Mouse (Mus musculus): Measurements from ENCODE around the gene Ect2. TPM values are rescaled to one million over a fixed set of nuclear protein-coding genes. Genes with fewer than 3 reads are reported as not detected.

Gene Ect2
- polyA plus RNA-seq (2012; rRNA removed) = 0.49 and 0.65 TPM in 2 replicates

- H3K27ac ChIP-seq (ENCODE audit: insufficient read depth, low read length) = no peak within 1 kb of the TSS
- WGBS = 1% methylated on average over 37 of the region's 37 CpGs
- no peaks in the 10 kb centered on the region for H3K4me1 ChIP-seq (ENCODE audit: control insufficient read depth, insufficient read depth, low read length)
- peak within 1 kb of the TSS; percentile 69 for H3K4me3 ChIP-seq (replicated peaks; ENCODE audit: insufficient read depth, low read depth, low read length)
- no peaks in the 10 kb centered on the region for H3K27me3 ChIP-seq (ENCODE audit: control insufficient read depth, insufficient read depth, low read length)
- peak; percentile 99 for DNase-seq
- TF ChIP-seq CTCF (IDR thresholded peaks at IDR 0.05; ENCODE audit: borderline replicate concordance, insufficient read depth, low read depth, low read length) (no peak), POLR2A (IDR thresholded peaks at IDR 0.05; ENCODE audit: borderline replicate concordance, insufficient read depth, low read length) (peak; percentile 68; the same call in 1 of the 2 replicates)
These were observed at the start of gene Ect2 for GRCm38 (mm10) chr3:27153701-27154209. Ect2 (minus strand) TSS chr3:27153878.

GRCm38 (mm10) chr3:27201728-27202411 is 48.2 kb upstream of the Ect2 start:
- H3K27ac ChIP-seq (ENCODE audit: insufficient read depth, low read length) = no peak overlapping the region
- TF ChIP-seq CTCF (IDR thresholded peaks at IDR 0.05; ENCODE audit: borderline replicate concordance, insufficient read depth, low read depth, low read length) = no peak
- TF ChIP-seq POLR2A (IDR thresholded peaks at IDR 0.05; ENCODE audit: borderline replicate concordance, insufficient read depth, low read length) = no peak
- peaks cover 4% of the 10 kb centered on the region; the same call in 1 of the 2 replicates for H3K4me1 ChIP-seq (ENCODE audit: control insufficient read depth, insufficient read depth, low read length)
- no peak overlapping the region for H3K4me3 ChIP-seq (replicated peaks; ENCODE audit: insufficient read depth, low read depth, low read length)
- no peaks in the 10 kb centered on the region for H3K27me3 ChIP-seq (ENCODE audit: control insufficient read depth, insufficient read depth, low read length)
- 90% methylated on average over 5 of the region's 5 CpGs for WGBS
- DNase-seq = no peak

GRCm38 (mm10) chr3:27199120-27199519 is 45.4 kb upstream of the Ect2 start:
- TF ChIP-seq POLR2A (IDR thresholded peaks at IDR 0.05; ENCODE audit: borderline replicate concordance, insufficient read depth, low read length) (no peak), CTCF (IDR thresholded peaks at IDR 0.05; ENCODE audit: borderline replicate concordance, insufficient read depth, low read depth, low read length) (no peak)
- Histone ChIP-seq H3K4me1 (ENCODE audit: control insufficient read depth, insufficient read depth, low read length) (no peaks in the 10 kb centered on the region), H3K4me3 (replicated peaks; ENCODE audit: insufficient read depth, low read depth, low read length) (no peak overlapping the region), H3K27ac (ENCODE audit: insufficient read depth, low read length) (no peak overlapping the region), H3K27me3 (ENCODE audit: control insufficient read depth, insufficient read depth, low read length) (no peaks in the 10 kb centered on the region)
- DNase-seq = no peak
- 92% methylated on average over 7 of the region's 7 CpGs for WGBS

GRCm38 (mm10) chr3:27197816-27198215 is 44.1 kb upstream of the Ect2 start:
- no peak overlapping the region for H3K27ac ChIP-seq (ENCODE audit: insufficient read depth, low read length)
- no peak for DNase-seq
- 76% methylated on average over 5 of the region's 5 CpGs for WGBS
- H3K27me3 ChIP-seq (ENCODE audit: control insufficient read depth, insufficient read depth, low read length) = no peaks in the 10 kb centered on the region
- H3K4me3 ChIP-seq (replicated peaks; ENCODE audit: insufficient read depth, low read depth, low read length) = no peak overlapping the region
- peaks cover 4% of the 10 kb centered on the region; the same call in 1 of the 2 replicates for H3K4me1 ChIP-seq (ENCODE audit: control insufficient read depth, insufficient read depth, low read length)
- TF ChIP-seq POLR2A (IDR thresholded peaks at IDR 0.05; ENCODE audit: borderline replicate concordance, insufficient read depth, low read length) = no peak
- TF ChIP-seq CTCF (IDR thresholded peaks at IDR 0.05; ENCODE audit: borderline replicate concordance, insufficient read depth, low read depth, low read length) = no peak

- DNase-seq = no peak
- Histone ChIP-seq H3K27me3 (ENCODE audit: control insufficient read depth, insufficient read depth, low read length) (no peaks in the 10 kb centered on the region), H3K27ac (ENCODE audit: insufficient read depth, low read length) (no peak overlapping the region), H3K4me1 (ENCODE audit: control insufficient read depth, insufficient read depth, low read length) (peaks cover 6% of the 10 kb centered on the region; the same call in 1 of the 2 replicates), H3K4me3 (replicated peaks; ENCODE audit: insufficient read depth, low read depth, low read length) (no peak overlapping the region)
- 78% methylated on average over 1 of the region's 1 CpGs for WGBS
- TF ChIP-seq CTCF (IDR thresholded peaks at IDR 0.05; ENCODE audit: borderline replicate concordance, insufficient read depth, low read depth, low read length) (no peak), POLR2A (IDR thresholded peaks at IDR 0.05; ENCODE audit: borderline replicate concordance, insufficient read depth, low read length) (no peak)
These were observed 42.9 kb upstream of the Ect2 start for GRCm38 (mm10) chr3:27196529-27196928.

GRCm38 (mm10) chr3:27195573-27196227 is 42.0 kb upstream of the Ect2 start:
- no peak for DNase-seq
- TF ChIP-seq POLR2A (IDR thresholded peaks at IDR 0.05; ENCODE audit: borderline replicate concordance, insufficient read depth, low read length) = no peak
- TF ChIP-seq CTCF (IDR thresholded peaks at IDR 0.05; ENCODE audit: borderline replicate concordance, insufficient read depth, low read depth, low read length) = no peak
- WGBS = 87% methylated on average over 8 of the region's 8 CpGs
- H3K4me1 ChIP-seq (ENCODE audit: control insufficient read depth, insufficient read depth, low read length) = peaks cover 6% of the 10 kb centered on the region; the same call in 1 of the 2 replicates
- H3K27me3 ChIP-seq (ENCODE audit: control insufficient read depth, insufficient read depth, low read length) = no peaks in the 10 kb centered on the region
- H3K4me3 ChIP-seq (replicated peaks; ENCODE audit: insufficient read depth, low read depth, low read length) = no peak overlapping the region
- H3K27ac ChIP-seq (ENCODE audit: insufficient read depth, low read length) = no peak overlapping the region

GRCm38 (mm10) chr3:27195153-27195552 is 41.5 kb upstream of the Ect2 start:
- no peak for DNase-seq
- WGBS = 76% methylated on average over 4 of the region's 4 CpGs
- Histone ChIP-seq H3K27me3 (ENCODE audit: control insufficient read depth, insufficient read depth, low read length) (no peaks in the 10 kb centered on the region), H3K27ac (ENCODE audit: insufficient read depth, low read length) (no peak overlapping the region), H3K4me1 (ENCODE audit: control insufficient read depth, insufficient read depth, low read length) (peaks cover 6% of the 10 kb centered on the region; the same call in 1 of the 2 replicates), H3K4me3 (replicated peaks; ENCODE audit: insufficient read depth, low read depth, low read length) (no peak overlapping the region)
- TF ChIP-seq POLR2A (IDR thresholded peaks at IDR 0.05; ENCODE audit: borderline replicate concordance, insufficient read depth, low read length) = no peak
- TF ChIP-seq CTCF (IDR thresholded peaks at IDR 0.05; ENCODE audit: borderline replicate concordance, insufficient read depth, low read depth, low read length) = no peak
